Mouse (Mus musculus) CD4-positive, CD25-positive, alpha-beta regulatory T cell, adult 4 months (primary cell): ENCODE results near the gene Zfp706. TPM values are rescaled to one million over a fixed set of nuclear protein-coding genes. Genes with fewer than 3 reads are reported as not detected.
"Not testable (repeated sequence)": the region's sequence is repeated elsewhere in the genome, so short reads cannot be mapped to it uniquely, and the experiment has no call there.

Experiments
- ATAC-seq: one replicate; pipeline ENCODE4 v1.8.0; 2017
- polyA plus RNA-seq, 2 experiments: library from polyadenylated mRNA; unstranded; fragments of 100-300 nt; shearing (Covaris generic); gene quantifications; one replicate each; pipeline ENCODE4 v1.2.1; 2017

The Zfp706 gene
- polyA plus RNA-seq, 2 experiments from 2014 or later, result 420 to 436 TPM

DNA sequence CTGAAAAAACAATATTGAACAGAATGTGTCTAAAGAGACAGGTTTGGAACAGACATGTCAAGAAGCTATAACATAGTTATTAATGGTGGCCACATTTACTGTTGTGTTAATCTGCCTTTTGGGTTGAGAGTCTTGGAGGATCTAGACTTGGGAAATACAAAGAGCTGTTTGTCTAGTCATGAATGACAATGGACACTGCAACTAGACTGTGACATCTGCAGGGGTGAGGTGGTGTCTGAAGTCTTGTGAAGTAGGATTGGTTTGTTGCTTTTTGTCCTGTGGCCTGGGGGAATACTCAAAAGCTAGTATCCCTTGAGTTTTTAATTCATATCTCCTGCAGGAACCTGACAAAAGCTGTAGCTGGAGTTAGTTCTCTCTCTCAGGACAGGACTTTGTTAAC is 973 bp upstream of the Zfp706 start:
- ATAC-seq, result no peak

DNA sequence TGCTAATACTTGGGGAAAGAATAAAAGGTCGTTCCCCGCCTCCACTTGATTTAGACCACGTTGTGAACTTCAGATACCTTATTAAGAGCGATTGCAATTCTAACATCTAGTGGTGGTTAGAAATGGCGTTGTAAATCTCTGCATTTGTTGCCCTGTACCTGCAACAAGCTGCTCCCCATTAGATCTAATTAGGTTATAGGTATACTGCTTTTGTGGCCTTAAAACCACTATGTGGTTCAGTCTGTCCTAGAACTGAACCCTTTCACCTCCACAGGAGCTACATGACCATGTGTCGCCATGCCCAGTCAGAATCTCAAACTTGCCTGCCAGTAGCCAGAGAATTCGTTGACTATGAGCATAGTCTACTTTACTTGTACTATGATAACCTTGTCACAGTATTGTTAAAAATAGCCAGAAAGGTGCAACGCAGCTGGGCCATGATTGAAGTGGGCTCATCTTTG is 416 bp upstream of the Zfp706 start:
- peak; percentile 2 for ATAC-seq

DNA sequence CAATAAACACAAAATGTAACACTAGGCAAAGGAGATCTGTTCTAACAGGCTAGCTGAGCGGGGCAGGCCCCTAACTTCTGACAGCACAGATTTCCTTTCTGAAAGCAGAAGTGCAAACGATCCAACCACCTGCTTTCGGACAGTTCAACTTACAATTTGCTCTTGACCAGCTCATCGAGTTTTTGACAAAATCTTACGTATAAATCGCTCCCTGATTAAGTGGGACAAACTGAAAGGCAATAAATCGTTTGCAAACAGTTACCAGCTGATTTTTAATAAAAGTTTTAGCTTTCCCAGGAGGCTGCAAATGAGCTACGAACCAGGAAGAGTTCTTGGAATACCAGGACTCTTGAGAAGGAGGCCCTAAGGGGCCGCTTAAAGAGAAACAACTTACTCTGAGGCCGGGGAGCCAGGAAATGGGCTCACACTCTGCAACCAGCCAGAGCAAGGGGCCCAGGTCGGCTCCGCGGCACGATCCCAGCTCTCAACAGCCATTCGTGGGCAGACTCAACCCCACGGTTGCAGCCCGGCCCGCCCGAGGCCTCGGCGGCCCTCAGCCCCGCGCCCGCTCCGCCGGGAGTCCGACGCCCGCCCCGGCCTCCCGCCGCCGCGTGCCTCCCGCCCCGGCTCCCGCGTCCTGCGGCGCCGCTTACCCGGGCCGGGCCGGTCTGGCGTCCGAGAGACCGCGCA is 953 bp downstream of the Zfp706 start:
- peak; percentile 10 for ATAC-seq

DNA sequence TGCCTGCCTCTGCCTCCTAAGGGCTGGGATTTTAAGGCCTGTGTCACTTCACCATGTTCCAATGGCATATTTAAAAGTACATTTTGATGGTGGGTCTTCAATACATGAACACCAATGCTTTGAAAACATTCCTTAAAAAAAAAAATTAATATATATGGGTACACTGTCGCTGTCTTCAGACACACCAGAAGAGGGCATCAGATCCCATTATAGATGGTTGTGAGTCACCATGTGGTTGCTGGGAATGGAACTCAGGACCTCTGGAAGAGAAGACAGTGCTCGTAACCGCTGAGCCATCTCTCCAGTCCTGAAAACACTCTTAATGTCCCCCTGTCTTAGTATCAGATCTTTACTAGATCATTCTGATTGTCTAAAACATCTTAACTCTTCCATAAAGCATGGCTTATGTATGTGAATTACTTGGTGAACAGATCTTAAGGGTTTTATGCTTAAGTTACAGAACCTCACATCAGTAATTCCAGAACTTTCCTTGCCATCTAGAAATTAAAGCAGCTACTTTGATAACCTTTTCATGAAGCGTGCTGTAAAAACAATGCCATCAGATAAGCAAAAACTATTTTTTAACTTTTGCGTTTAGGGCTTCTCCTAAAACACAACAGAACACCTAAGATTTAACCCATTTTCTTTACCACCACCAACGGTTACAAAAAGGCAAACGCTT is 1.6 kb downstream of the Zfp706 start:
- no peak for ATAC-seq

DNA sequence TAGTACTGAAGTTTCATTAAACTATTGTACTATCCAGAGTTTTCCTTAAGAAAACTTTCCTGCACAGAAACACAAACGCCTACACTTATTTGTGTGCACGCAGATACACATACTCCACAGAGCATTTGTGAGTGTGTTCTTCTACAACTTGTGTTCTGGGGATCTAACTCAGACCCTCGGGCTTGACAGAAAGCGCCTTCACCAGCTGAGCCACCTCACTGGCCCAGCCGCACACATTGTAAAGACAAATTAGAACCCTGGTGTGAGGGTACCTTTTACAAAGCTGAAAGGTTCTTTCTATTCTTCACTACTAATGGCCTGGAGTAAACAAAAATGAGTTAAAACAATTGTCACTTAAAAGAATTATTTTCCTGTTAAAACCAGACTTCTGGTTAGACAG is 2.7 kb downstream of the Zfp706 start:
- no peak for ATAC-seq

DNA sequence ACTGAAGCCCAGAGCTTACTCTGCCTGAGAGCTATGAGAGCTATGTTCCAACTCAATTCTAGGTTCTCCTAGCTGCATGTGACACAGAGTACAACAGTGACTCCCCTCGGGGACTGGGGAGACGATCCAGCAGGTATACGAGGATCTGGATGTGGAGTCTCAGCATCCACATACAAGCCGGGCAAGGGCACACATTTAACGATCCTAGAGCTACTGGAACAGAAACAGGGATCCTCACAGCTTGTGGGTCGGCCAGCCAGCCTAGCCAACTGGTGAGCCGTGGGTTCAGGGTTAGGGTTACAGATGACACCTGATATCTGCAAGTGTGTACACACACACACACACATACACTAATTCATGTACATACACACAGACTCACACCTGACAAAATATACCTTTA is 5.3 kb downstream of the Zfp706 start:
- ATAC-seq, result no peak

DNA sequence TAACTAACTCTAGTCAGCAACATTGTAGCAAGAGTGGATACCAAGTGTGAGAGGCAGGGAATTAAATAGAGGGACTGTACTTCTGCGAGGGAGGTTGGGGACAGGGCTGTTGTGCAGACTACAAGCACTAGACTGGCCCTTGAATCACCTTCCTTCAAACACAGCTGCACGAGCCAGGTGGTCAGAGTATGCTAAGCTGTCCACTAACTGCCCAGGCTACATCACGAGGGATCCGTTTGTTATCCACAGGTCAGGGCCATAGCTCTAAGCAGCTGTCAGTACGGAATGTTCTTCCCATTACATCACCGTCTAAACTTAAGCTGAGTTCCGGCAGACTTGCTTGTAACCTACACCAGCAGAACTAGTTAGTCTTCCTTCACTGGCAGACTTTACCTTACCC is 8.0 kb downstream of the Zfp706 start:
- ATAC-seq, result not testable (repeated sequence)

DNA sequence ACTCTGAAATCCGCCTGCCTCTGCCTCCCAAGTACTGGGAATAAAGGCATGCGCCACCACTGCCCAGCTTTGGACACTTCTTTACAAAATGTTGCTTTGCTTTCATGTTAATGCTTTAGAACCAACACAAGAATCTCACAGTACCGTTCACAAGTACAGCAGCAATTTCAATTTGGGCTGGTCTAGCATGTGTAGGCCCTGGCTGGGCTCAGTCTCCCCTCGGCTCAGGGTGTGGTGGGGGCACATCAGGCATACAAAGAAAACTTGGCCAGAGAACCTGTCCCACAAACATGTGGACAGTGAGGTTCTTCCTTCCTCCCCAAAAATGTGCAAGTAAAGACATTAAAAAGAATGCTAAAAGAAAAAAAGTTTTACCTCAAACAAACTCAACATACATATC is 12.4 kb downstream of the Zfp706 start:
- ATAC-seq, result no peak

DNA sequence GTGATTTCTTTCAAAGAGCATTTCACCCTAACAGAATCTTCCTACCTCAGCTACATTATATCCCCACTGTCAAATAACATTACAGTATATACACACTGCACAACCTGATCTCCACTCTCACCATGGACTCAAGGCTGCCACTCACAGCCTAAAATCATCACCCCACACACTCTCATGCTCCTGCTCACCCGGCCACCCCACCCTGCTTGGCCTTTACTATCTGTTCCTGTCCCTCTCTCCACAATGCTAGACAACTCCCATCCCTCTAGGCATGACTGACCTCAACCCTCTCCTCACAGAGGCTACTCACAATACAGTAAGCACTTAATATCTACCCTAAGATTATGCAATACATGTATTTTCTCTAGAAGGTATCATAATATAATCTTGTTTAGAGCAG is 12.9 kb downstream of the Zfp706 start:
- no peak for ATAC-seq

DNA sequence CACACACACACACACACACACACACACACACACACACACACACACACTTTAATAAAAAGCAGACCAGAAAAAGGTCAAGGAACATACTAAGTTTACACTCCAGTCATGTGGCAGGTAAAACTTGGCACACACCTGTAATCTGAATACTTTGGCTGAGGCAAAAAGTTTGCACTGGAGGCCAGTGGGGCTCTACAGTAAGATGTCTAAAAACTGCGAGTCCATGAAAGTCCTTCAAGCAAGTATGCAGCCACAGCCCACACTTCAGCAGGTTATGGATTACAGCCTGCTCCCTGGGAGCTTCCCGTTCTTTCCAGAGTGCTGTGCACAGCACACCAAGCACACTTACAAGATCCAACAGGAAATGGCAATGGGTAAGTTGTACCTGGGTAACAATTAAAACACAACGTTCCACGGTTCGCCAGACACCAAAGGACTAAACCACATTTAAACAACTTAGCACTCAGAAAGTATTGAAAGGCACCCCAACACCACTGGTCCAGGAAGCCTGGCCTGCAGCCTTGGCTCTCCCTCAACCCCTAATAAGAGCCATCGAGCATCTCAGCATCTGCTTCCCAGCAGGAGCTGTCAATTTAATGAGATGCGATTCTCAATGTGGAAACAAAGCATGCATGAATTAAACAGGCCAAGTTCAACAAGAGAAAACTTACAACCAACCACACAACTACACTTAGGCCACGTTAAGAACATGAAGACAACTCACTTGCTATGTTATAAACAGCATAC is 14.0 kb downstream of the Zfp706 start:
- ATAC-seq, result no peak

DNA sequence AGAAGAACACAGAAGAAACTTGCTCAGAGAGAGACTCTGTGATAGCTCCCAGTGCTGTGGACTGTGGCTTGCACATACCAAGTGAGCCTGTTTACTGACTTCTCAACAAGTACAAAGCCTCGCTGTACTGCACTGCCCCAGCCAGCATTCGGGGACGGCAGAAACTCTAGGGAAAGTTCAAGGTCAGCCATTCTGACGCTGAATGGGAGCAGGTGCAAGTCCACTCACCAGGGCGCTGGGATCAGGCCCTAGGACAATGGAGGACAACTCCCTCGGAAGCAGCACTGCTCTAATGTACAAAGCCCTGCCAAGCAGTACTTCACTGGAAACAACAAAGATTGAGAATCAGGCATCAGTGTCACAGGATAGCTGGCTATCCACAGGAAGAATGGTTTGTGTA is 16.2 kb downstream of the Zfp706 start:
- no peak for ATAC-seq

DNA sequence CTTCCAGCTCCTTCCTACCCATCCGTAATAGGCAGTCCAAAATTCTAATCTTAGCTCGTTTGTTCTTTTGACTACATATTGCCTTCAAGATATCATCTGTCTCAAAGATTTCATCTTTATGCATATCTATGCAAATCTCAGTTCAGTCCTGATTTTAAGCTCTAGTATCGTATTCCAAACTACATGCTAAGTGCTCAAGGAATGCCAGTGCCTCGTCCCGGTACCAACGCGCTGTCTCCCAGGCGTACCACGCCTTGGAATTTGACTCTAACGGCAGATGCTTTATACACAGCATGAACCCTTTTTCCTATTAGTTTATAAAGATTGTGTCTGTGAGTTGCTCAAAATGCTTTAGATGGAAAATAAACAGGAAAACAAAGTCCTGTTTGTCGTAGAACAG is 17.7 kb downstream of the Zfp706 start:
- no peak for ATAC-seq

DNA sequence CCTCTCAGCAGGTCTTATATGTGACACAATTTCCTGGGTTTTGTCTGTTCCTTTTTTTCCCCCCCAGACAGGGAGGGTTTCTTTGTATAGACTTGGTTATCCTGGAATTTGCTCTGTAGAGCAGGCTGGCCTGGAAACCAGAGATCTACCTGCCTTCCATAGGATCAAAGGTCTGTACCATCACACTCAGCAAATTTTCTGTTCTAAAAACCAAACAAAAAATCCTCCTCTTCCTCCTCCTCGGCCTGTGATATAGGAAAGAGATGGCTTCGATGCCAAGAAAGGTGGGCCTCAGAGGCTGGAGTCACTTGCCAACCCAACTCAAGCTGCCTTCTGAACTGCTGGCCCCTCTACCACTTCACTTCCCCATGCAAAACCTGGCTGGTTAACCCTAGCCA is 18.9 kb downstream of the Zfp706 start:
- no peak for ATAC-seq

DNA sequence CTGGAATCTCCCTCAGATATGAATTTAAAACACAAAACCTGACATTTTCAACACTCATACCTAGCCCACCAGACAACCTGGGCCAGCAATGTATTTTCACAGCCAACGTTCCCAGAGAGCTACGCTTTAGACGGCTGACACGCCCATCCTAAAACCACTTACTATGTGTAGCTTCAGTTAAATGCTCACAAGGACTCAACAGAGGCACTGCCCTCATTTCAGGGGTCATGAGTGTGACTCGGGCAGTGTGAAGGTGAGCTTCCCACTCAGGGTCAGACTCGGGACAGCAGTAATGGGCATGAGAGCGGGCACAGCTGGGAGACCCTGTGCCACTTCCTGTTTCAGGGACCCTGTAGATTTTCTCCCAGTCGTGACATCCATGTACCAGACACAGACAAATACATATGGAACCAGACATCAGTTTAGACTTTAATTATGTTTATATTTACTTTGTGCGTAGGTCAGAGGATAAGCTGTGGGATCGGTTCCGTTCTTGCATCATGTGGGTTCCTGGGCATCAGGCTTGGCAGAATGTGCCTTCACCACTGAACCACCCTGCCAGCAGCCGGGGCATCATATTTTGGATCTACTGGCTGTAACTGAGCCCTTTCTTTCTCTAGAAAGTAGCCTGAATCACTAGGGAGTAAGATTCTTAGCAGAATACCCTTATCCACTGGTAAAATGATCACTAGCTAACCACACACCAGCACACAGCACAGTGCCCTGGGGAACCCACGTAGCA is 19.4 kb downstream of the Zfp706 start:
- ATAC-seq, result no peak

DNA sequence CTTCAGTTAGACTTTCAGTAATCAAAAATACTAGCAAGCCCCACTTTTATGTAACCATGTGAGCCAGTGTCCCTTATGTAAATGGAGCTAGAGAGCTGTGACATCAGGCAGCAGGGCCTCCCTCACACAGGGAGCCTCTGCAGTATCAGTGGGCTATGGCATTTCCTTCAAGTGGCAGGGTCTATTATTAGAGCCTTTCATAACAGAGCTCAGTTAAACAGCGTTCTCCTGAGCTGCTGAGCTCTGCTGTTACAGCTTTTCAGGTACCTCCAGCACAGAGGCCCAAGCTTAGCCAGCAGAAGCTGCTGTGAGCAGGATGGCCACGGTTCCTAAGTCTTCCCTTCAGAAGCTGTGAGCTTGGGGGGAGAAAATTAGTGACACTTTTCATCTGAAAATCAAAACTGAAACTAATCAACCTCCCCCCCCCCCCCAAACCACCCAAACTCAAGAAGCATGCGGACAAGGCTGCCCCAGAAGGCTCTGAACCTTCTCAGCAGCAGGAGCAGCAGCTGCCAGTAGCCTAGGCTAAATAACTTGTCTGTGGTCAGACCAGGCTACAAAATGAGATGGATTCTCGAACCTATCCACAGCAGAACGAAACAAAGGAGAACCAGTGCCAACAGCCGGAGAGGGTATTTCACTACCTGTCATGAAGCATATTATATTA is 20.2 kb downstream of the Zfp706 start:
- ATAC-seq, result peak; percentile 72

DNA sequence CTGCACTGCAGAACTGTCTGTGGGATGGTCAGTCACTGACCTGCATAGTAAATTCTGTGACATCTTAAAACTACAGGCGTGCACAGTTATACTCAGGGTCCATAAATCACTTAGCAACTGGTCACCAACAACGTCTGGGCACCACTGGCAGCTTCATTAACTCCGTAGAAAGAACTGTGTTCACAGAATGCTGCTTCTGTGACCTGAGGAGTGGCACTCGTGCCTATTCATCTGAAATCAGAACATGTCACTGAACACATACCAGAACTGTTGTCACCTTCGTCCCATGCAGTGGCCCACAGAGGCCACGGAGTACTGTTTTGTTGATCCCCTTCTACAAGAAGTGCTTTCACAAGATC is 22.0 kb downstream of the Zfp706 start:
- no peak for ATAC-seq

DNA sequence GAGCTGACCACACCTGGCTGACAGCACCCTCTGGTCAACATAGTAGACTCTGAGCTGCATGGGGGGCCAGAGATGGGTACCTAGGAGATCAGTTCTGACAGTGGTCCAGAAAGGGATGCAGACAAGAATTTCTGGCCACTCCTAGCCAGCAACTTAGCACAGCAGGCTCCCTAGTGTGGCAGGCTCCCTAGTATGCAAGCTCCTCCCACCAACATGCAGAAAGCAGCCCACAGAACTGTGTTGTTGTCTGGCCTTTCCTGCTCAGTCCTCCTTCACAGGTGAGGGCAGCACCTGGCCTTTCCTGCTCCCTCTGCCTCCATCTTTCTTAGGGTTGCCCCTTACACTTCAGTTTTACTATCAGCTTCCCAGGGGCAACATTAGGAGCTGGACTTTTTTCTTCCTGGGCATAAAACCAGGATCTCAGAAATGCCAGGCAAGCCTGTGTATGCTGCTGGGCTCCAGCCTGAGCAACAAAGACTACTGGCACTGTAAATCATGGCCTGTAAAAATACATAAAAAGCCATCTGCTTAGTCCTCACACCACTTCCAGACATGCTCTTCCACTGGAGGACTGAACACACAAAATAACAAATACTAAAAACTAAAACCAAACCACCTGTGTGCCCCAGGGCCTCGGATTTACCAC is 22.5 kb downstream of the Zfp706 start:
- ATAC-seq, result no peak

DNA sequence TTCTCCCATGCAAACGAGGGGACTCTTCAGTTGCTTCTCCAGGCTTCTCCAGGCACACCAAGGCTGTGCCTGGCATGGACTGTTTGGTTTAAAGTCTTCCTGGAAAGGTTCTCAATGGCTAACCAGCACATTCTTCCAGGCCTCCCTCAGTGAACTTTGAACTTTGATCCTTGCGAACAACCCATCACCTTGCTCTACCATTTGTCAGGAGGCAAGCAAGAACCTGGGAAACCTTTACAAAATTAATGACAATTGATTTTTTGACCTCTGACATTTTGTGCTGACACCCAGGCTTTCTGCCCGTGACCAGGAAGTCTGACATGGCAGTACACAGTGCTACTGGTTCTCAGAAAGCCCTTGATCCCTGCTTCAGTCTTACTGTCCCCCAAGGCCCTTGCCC is 24.1 kb downstream of the Zfp706 start:
- ATAC-seq, result no peak

DNA sequence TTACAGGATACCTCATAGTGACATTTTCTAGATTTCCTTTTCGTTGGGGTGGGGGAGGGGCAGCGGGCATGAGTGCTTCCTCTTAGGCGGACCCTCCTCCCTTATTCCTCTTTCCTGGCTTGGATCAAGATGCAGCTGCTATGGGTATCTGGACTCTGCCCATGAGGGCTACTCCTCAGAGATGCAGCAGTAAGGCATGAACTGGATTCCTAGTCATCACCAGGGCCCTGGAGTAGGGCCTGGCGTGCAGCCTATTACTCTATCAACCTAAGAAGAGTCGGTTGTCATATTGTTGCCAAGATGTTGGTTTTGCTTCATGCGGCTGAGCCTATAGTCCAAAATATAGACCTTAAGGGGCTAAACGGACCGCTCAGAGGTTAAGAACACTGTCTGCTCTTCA is 27.3 kb downstream of the Zfp706 start:
- ATAC-seq, result peak; percentile 20

DNA sequence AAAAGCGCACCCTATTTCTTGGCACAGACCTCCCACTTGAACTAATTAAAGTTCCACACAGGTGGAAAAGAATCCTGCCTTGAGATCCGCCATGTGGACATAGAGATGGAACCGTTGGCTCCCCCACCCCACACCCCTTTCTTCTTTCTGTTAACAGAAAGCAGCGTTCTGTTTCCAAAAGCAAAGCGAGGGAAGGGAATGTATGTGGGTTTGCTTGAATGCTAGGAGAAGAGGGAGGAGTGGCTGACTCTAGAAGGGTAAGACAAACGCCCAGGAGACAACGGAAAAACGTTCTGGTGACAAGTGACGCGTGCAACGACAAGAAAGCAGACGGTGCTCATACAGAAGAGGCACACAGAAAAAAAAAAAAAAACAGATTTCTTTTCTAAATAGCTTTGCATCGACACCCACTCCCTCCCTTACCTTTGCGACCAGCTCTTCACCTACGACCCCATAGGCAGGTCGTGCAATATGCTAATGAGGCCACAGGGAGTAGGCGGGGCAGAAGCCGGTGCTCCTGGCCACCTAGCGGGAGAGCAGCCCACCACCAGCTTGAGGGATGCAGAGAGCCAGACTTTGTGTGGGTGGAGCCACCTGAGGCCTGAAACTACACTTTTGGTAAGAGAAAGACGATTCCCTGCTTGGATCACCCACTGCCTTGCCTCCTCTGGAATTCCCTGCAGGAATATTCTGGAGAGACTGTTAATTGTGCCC is 27.9 kb downstream of the Zfp706 start:
- ATAC-seq, result peak; percentile 88

DNA sequence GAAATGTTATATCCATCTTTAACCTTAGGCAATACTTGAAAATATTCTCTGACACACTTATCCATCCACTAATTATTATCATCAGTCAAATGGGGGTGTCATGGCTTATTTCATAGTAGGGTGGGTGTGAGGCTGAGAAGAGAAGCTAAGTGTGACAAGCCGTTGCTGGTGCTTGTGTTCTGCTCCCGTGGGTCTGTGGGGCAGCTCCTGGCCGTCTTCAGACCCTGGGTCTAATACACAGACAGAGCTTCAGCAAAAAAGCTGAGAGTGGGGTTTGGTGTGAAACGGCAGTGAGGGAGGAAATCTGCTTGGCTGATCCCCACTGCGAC is 28.4 kb downstream of the Zfp706 start:
- ATAC-seq, result no peak

DNA sequence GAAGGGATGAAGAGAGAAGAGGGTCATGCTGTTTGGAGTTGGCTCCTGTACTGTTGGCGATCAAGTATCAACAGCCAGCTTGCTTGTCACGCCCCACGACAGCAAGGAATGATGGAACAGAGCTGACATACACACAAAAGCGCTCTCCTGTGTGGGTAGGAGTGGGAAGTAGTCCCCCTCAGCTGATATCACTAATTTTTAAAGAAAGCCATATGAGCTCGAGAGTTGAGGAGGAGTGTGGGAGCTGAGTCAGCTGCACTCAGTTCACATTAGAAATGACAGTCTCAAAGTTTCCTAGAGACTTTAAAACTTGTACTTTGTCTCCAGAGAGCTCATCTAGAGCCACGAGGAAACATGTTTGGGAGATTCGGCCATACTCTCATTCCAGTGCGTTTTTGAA is 29.8 kb downstream of the Zfp706 start:
- no peak for ATAC-seq
